ENCODE assay signal across 9 mouse cellular contexts in the genomic region with DNA sequence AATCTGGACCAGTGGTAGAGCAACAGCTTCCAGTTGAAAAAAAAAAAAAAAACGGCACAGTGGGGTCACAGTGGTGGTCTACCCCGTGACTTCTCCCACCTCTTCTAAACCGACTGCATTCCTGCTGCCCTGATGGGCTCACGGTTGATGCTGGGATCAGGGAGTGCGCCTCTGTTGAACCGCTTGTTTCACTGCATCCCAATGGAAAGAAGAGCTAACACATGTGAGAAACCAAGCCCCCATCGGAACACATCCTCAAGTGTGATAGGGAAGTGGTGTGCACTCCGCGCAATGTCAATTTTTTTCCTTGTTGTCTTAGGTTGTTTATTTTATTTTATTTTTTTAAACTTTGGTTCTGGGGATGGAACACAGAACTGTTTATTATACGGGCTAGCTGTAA. TPM values are rescaled to one million over a fixed set of nuclear protein-coding genes. Genes with fewer than 3 reads are reported as not detected.
DNase-seq lines count a peak whose midpoint lies in the region; ATAC-seq and TF ChIP-seq lines count a peak whose summit lies in the region.
"Had no signal": no experiment of that assay in that cellular context is flagged by ENCODE, and none has a peak within 500 bp of the region (broad histone marks: within the 10 kb centered on the region; RNA-seq: fewer than 3 reads in every experiment).

No protein-coding gene starts in this region.

- no peak for ATAC-seq in liver, embryonic 14.5 days (ENCODE audit: insufficient read depth)

- intact Hi-C loops in gastrocnemius, adult 2 months (cut with DNase I) = loop anchor here (5.0 to 10.0 kb wide), 4 partner anchors 44 to 207 kb away; no protein-coding TSS in a partner anchor
- intact Hi-C loops in left cerebral cortex, postnatal 36 days (cut with DNase I) = loop anchor here (5.0 to 10.0 kb wide), 4 partner anchors 76 to 347 kb away; no protein-coding TSS in a partner anchor

- peak overlapping the region; percentile 100; the same call in 1 of the 2 replicates for H3K27ac ChIP-seq in gastrocnemius, adult 2 months
- peak overlapping the region; percentile 38; the same call in 1 of the 2 replicates for H3K27ac ChIP-seq in spleen, adult 2 months (ENCODE audit: insufficient read depth, low read length)
- no peak overlapping the region for H3K27ac ChIP-seq in liver, embryonic 14.5 days

- no peak for DNase-seq in gastrocnemius, adult 2 months
- no peak for DNase-seq in gastrocnemius, postnatal 4 days (ENCODE audit: low spot score in 2 of 2)
- DNase-seq in spleen, adult 2 months (ENCODE audit: low read depth in 1 of 2, low spot score in 2 of 2) = no peak
- no peak for DNase-seq in spleen, adult 18-20 months
- DNase-seq in liver, embryonic 14.5 days (ENCODE audit: low read depth in 3 of 3, low spot score in 3 of 3) = no peak
- no peak for DNase-seq in frontal cortex, postnatal 25 days (ENCODE audit: low spot score in 2 of 2)
- DNase-seq in left cerebral cortex, postnatal 36 days (ENCODE audit: low spot score in 2 of 2) = no peak
- DNase-seq in ovary, adult 18-20 months (ENCODE audit: low spot score) = no peak
- DNase-seq: lung, postnatal 36 days had no signal

- TF ChIP-seq POLR2A in spleen, adult 2 months (IDR thresholded peaks at IDR 0.05; ENCODE audit: low read depth, low read length) = no peak

- H3K9ac ChIP-seq in liver, embryonic 14.5 days (replicated peaks) = no peak overlapping the region

- H3K9me3 ChIP-seq in liver, embryonic 14.5 days (ENCODE audit: control insufficient read depth, low read length) = no peaks in the 10 kb centered on the region

- H3K4me3 ChIP-seq in gastrocnemius, adult 2 months = peak overlapping the region; percentile 90
- H3K4me3 ChIP-seq in spleen, adult 2 months (ENCODE audit: extremely low read depth, insufficient read depth, insufficient read length) = peak overlapping the region; percentile 34
- H3K4me3 ChIP-seq in liver, embryonic 14.5 days (ENCODE audit: insufficient read depth in 1 of 2, low read depth in 2 of 2, low read length in 2 of 2) = peak overlapping the region; percentile 7 to 38; a peak in 2 of 4 replicates

- peak overlapping the region; percentile 83 for H3K4me2 ChIP-seq in liver, embryonic 14.5 days (ENCODE audit: low read depth)

- no peaks in the 10 kb centered on the region for H3K36me3 ChIP-seq in spleen, adult 2 months (ENCODE audit: control insufficient read depth, insufficient read depth, low read length)
- no peaks in the 10 kb centered on the region for H3K36me3 ChIP-seq in liver, embryonic 14.5 days (replicated peaks; ENCODE audit: control insufficient read depth, insufficient read depth, low read depth)

- no peak for TF ChIP-seq CTCF in gastrocnemius, adult 2 months (IDR thresholded peaks at IDR 0.05)
- no peak for TF ChIP-seq CTCF in spleen, adult 2 months (IDR thresholded peaks at IDR 0.05; ENCODE audit: extremely low read depth, insufficient read depth, insufficient read length, insufficient replicate concordance)
- TF ChIP-seq CTCF in liver, embryonic 14.5 days (IDR thresholded peaks at IDR 0.05; ENCODE audit: low read depth) = no peak

- TF ChIP-seq EP300 in liver, embryonic 14.5 days (IDR thresholded peaks at IDR 0.05; ENCODE audit: low read depth) = no peak

- no peaks in the 10 kb centered on the region for H3K27me3 ChIP-seq in spleen, adult 2 months (ENCODE audit: control insufficient read depth, insufficient read depth, low read length)
- H3K27me3 ChIP-seq in liver, embryonic 14.5 days (ENCODE audit: control insufficient read depth, insufficient read depth, low read length) = no peaks in the 10 kb centered on the region

- WGBS in spleen, adult 2 months = 39% methylated on average over 10 of the region's 10 CpGs
- 31% methylated on average over 10 of the region's 10 CpGs for WGBS in liver, embryonic 14.5 days (ENCODE audit: insufficient replicate concordance)

- H3K4me1 ChIP-seq in spleen, adult 2 months (ENCODE audit: control insufficient read depth, insufficient read depth, insufficient read length) = peaks cover 2% of the 10 kb centered on the region; the same call in 1 of the 2 replicates
- H3K4me1 ChIP-seq in liver, embryonic 14.5 days (replicated peaks; ENCODE audit: control insufficient read depth in 2 of 2, insufficient read depth in 2 of 2, low read length in 1 of 2) = peaks cover 5 to 24% of the 10 kb centered on the region in 2 experiments

RNA-seq across cellular contexts. Expression of gene Etv6, which starts 2.5 kb away (rescaled TPM):
- total RNA-seq in gastrocnemius, adult 2 months (2021) = 10 to 100 TPM in 1 of 2 experiments, 1 to 10 TPM in 1; 6.7 to 10.8 TPM
- 10 to 100 TPM; 19.4 to 22.4 TPM for total RNA-seq in gastrocnemius, postnatal 4 days (2021)
- polyA plus RNA-seq in spleen, adult 2 months (2012; rRNA removed) = 21.6 and 35.2 TPM in 2 replicates
- polyA plus RNA-seq in liver, embryonic 14.5 days (2012; rRNA removed) = 3.0 and 3.4 TPM in 2 replicates
- polyA plus RNA-seq in liver, embryonic 14.5 days (2014; fragmentation: Nextera tagmentation; extraction: Ambion mirVana) = 2.6 and 3.0 TPM in 2 replicates
- 10 to 100 TPM; 14.1 to 18.1 TPM for total RNA-seq in left cerebral cortex, postnatal 36 days (2021)

Comparison
In these comparisons a context has a peak if more than half of its experiments do, and no peak if none do; other contexts are left out.
1. H3K4me3 ChIP-seq: peak in every context shown above with its lines; median percentile 90 in gastrocnemius, adult 2 months; 34 in spleen, adult 2 months; 22 in liver, embryonic 14.5 days.